26 mouse cellular contexts compared by ENCODE assay signal in genomic region chr11:111706882-111707281, GRCm38 (mm10).
"Had no signal": no experiment of that assay in that cellular context is flagged by ENCODE, and none has a peak within 500 bp of the region (broad histone marks: within the 10 kb centered on the region; RNA-seq: fewer than 3 reads in every experiment).

No protein-coding gene starts in this region.

- H3K36me3 ChIP-seq: heart, embryonic 10.5 days; heart, embryonic 12.5 days; hindbrain, embryonic 10.5 days; hindbrain, embryonic 12.5 days; intestine, embryonic 15.5 days; limb, embryonic 10.5 days; limb, embryonic 12.5 days; liver, embryonic 13.5 days; liver, embryonic 15.5 days had no signal

- H3K4me1 ChIP-seq: heart, embryonic 10.5 days; heart, embryonic 12.5 days; hindbrain, embryonic 10.5 days; hindbrain, embryonic 12.5 days; intestine, embryonic 15.5 days; limb, embryonic 12.5 days; liver, embryonic 13.5 days; liver, embryonic 15.5 days had no signal

- ATAC-seq: hindbrain, embryonic 16.5 days; inflammation-experienced regulatory T-cells, adult 6 months; intestine, embryonic 15.5 days; intestine, postnatal 0 days; liver, postnatal 0 days had no signal

- H3K4me2 ChIP-seq: heart, embryonic 12.5 days; hindbrain, embryonic 12.5 days; hindbrain, embryonic 14.5 days; intestine, embryonic 15.5 days; limb, embryonic 12.5 days; liver, embryonic 11.5 days; liver, embryonic 13.5 days; liver, embryonic 15.5 days had no signal

- H3K9me3 ChIP-seq: heart, embryonic 10.5 days; heart, embryonic 12.5 days; hindbrain, embryonic 10.5 days; hindbrain, embryonic 12.5 days; intestine, embryonic 15.5 days; limb, embryonic 10.5 days; limb, embryonic 12.5 days; liver, embryonic 13.5 days; liver, embryonic 15.5 days had no signal

- H3K27ac ChIP-seq: heart, embryonic 10.5 days; hindbrain, embryonic 10.5 days; hindbrain, embryonic 12.5 days; hindbrain, embryonic 14.5 days; intestine, embryonic 15.5 days; layer of hippocampus, adult 2 months; left cerebral cortex, adult 2 months; limb, embryonic 12.5 days; liver, embryonic 13.5 days; liver, embryonic 15.5 days had no signal

- H3K27me3 ChIP-seq: heart, embryonic 12.5 days; hindbrain, embryonic 12.5 days; intestine, embryonic 15.5 days; limb, embryonic 12.5 days; liver, embryonic 13.5 days; liver, embryonic 15.5 days had no signal

- DNase-seq: gastrocnemius, postnatal 14 days; gastrocnemius, postnatal 36 days; heart, adult 11 months; heart, postnatal 10 days; heart, postnatal 4 days; kidney, adult 2 months; kidney, postnatal 10 days; kidney, postnatal 4 days; liver; liver, embryonic 13.5 days; liver, postnatal 0 days had no signal

- H3K4me3 ChIP-seq: heart, embryonic 10.5 days; heart, embryonic 12.5 days; hindbrain, embryonic 10.5 days; hindbrain, embryonic 12.5 days; intestine, embryonic 15.5 days; layer of hippocampus, adult 2 months; left cerebral cortex, adult 2 months; limb, embryonic 10.5 days; limb, embryonic 12.5 days; liver, embryonic 13.5 days; liver, embryonic 15.5 days had no signal

- H3K9ac ChIP-seq: heart, embryonic 12.5 days; hindbrain, embryonic 12.5 days; hindbrain, embryonic 14.5 days; intestine, embryonic 15.5 days; limb, embryonic 12.5 days; liver, embryonic 13.5 days; liver, embryonic 15.5 days; liver, postnatal 0 days had no signal
